Mouse (Mus musculus) hindbrain, embryonic 13.5 days (tissue): ENCODE data around the gene Ikzf4. TPM values are rescaled to one million over a fixed set of nuclear protein-coding genes. Genes with fewer than 3 reads are reported as not detected.

Experiments used
- ATAC-seq: fragments of 200-750 bp; cut with Nextera tagmentation; 2 replicates; pipeline ENCODE4 v1.8.0; 2017; ENCODE audit warnings: moderate TSS enrichment; ENCODE audit not compliant: low FRiP score
- H3K27ac ChIP-seq: fragments of 300-500 bp; sonication (generic); 2 replicates; pipeline ENCODE4 v1.5.1; 2015; ENCODE audit warnings: inconsistent platforms, mild to moderate bottlenecking, moderate library complexity
- H3K27me3 ChIP-seq: fragments of 300-500 bp; sonication (generic); 2 replicates; pipeline ENCODE4 v1.6.1; 2015; ENCODE audit warnings: mild to moderate bottlenecking, inconsistent platforms
- H3K36me3 ChIP-seq: fragments of 300-500 bp; sonication (generic); 2 replicates; pipeline ENCODE4 v1.6.1; 2015; ENCODE audit warnings: mild to moderate bottlenecking, inconsistent platforms
- H3K4me1 ChIP-seq: fragments of 300-500 bp; sonication (generic); replicated peaks from 2 replicates; pipeline ENCODE4 v1.6.1; 2015; ENCODE audit warnings: inconsistent platforms
- H3K4me2 ChIP-seq: fragments of 300-500 bp; sonication (generic); 2 replicates; pipeline ENCODE4 v1.6.1; 2015; ENCODE audit warnings: inconsistent platforms, mild to moderate bottlenecking, moderate library complexity
- H3K4me3 ChIP-seq: fragments of 300-500 bp; sonication (generic); 2 replicates; pipeline ENCODE4 v1.5.1; 2015; ENCODE audit warnings: mild to moderate bottlenecking, inconsistent platforms
- H3K9ac ChIP-seq: fragments of 300-500 bp; sonication (generic); 2 replicates; pipeline ENCODE4 v1.6.1; 2015; ENCODE audit warnings: mild to moderate bottlenecking, inconsistent platforms
- H3K9me3 ChIP-seq: fragments of 300-500 bp; sonication (generic); 2 replicates; pipeline ENCODE4 v1.6.1; 2016; ENCODE audit warnings: inconsistent platforms
- WGBS: fragments of 180-500 bp; shearing (Covaris S2); methylation state at CpG from one replicate; pipeline ENCODE4 v1.1.7; 2015; 5-methylcytosine and 5-hydroxymethylcytosine counted together
- polyA plus RNA-seq: library from polyadenylated mRNA; unstranded; fragments of >200 nt; fragmentation: Nextera tagmentation; extraction: Ambion mirVana; gene quantifications from 2 replicates; pipeline ENCODE4 v1.2.1, GENCODE M21; 2015

The Ikzf4 gene
- polyA plus RNA-seq, 1 experiment from 2014 or later, result 15.2 TPM

DNA sequence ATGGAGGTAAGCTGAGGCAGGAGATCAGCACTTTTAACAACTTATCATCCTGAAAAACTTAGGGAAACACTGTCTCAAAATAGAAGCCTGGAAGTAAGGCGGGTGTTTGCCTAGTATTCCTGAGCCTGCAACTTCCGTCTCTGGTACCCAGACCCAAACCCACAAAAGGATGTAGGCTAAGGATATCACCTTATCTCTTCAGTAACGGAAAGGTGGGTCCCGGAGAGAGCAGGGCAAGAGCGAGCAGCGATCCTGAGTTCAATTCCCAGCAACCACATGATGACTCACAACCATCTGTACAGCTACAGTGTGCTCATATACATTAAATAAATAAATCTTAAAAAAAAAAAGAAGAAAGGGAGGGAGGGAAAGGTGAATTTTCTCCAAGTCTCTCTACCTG lies 54.4 kb downstream of the Ikzf4 start:
- Histone ChIP-seq H3K4me2 (no peak overlapping the region), H3K4me3 (no peak overlapping the region), H3K27ac (no peak overlapping the region), H3K9me3 (no peaks in the 10 kb centered on the region), H3K9ac (no peak overlapping the region), H3K27me3 (peaks cover 49% of the 10 kb centered on the region), H3K4me1 (peaks cover 19% of the 10 kb centered on the region), H3K36me3 (no peaks in the 10 kb centered on the region)
- WGBS, result 91% methylated on average over 6 of the region's 6 CpGs
- no peak for ATAC-seq

DNA sequence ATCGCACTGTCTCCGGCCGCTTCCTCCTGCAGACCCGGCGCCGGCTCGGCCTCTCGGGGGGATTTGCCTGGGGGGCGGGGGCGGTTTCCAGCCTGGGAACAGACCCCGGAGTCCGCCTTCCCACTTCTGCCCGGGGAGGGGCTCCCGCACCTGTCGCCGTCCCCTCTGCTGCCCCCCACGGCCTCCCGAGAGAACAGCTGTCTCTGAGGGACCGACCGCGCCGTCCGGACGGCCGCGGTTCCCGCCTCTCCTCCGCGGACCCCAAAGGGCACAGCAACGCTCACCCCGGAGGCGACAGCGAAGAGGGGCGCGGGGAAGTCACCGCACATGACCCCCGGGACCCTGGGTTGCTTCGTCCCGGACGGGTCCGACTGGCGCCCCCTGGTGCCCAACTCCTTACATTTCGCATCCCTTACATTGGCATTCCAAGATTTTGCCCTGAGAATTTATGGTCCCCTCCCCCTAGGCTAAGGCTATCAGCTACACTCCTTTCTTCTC lies 55.5 kb downstream of the Ikzf4 start:
- Histone ChIP-seq H3K27me3 (peaks cover 60% of the 10 kb centered on the region), H3K27ac (no peak overlapping the region; the same call in 1 of the 2 replicates), H3K4me3 (peak overlapping the region; percentile 62), H3K4me1 (peaks cover 19% of the 10 kb centered on the region), H3K36me3 (no peaks in the 10 kb centered on the region), H3K4me2 (peak overlapping the region; percentile 95), H3K9me3 (no peaks in the 10 kb centered on the region), H3K9ac (peak overlapping the region; percentile 69)
- WGBS, result 0% methylated on average over 36 of the region's 43 CpGs
- ATAC-seq, result peak; percentile 38

DNA sequence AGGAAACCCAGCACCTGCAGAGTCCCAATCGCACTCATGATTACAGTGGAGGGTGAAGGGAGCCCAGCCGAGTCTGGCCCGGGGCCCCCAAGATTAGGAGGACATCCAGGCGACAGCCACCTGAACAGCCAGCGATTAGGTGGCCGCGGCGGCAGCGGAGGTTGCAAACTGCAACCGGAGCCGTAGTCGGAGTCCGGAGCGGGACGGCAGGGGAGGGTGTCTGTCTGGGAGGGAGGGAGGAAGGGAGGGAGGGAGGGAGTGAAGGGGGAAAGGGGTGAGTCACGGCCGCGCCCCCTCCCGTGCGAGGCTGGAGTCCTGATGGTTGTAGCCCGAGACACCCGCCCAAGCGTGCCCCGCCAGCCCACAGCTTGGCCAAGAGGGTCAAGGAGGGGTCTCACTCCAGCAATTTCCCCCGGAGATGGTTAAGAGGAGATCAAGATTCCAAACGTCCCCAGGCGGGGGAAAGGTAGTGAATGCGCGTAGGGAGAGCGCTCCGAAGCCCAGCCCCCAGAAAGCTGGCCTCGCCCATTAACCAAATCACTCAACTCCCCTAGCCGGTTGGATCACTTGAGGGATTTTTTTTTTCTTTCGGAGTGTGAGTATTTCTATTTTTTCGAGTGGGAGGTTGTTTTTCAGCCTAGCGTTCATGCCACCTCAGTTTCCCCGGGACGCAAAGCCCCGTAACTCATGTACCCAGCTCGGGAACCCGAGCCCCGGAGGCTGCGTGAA lies 56.2 kb downstream of the Ikzf4 start, which contains the start of gene Erbb3:
Erbb3 (minus strand) TSS at position 189 of the 729 bp plus-strand sequence.
- ATAC-seq, result peak; percentile 55
- Histone ChIP-seq H3K4me2 (peak within 1 kb of the TSS; percentile 95), H3K9me3 (no peaks in the 10 kb centered on the region), H3K4me3 (peak within 1 kb of the TSS; percentile 62), H3K27ac (peak within 1 kb of the TSS; percentile 18; the same call in 1 of the 2 replicates), H3K27me3 (peaks cover 67% of the 10 kb centered on the region), H3K36me3 (no peaks in the 10 kb centered on the region), H3K4me1 (peaks cover 19% of the 10 kb centered on the region), H3K9ac (peak within 1 kb of the TSS; percentile 69)
- WGBS, result 0% methylated on average over 43 of the region's 43 CpGs

DNA sequence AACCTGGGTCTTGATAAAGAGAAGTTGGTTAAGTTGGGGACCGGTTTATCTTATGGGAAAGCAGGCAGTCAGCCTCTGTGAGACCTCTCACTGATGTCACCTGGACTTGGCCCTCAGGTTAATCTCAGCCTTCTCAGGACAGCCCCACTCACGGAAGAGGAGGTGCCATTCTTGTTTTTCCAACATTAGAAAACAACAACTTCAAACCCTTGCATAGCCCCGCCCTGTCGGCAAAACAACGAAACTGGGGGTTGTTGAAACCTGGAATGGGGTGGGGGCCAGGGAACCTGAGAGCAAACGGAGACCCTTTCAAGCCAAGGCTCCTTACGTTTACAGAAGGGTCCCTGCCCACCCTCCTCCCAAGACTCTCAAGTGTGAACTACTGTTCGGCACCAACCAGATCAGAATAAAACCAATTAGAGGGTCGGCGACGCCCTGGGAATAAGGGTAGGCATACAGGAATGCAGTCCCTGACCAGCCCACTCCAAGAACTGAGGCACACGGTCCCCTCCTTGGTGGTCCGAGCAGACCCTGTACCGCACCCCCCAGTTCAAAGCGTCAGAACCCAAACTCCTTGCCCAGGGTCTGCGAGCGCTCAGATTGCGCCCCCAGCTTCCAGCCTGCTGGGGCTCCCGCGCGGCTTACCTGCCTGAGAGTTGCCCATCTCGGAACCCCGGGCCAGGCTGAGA lies 56.9 kb downstream of the Ikzf4 start:
- peak overlapping the region; percentile 95 for H3K4me2 ChIP-seq
- H3K4me1 ChIP-seq, result peaks cover 19% of the 10 kb centered on the region
- peaks cover 74% of the 10 kb centered on the region for H3K27me3 ChIP-seq
- no peaks in the 10 kb centered on the region for H3K9me3 ChIP-seq
- no peaks in the 10 kb centered on the region for H3K36me3 ChIP-seq
- peak overlapping the region; percentile 69 for H3K9ac ChIP-seq
- 4% methylated on average over 23 of the region's 23 CpGs for WGBS
- ATAC-seq, result peak; percentile 43
- H3K4me3 ChIP-seq, result peak overlapping the region; percentile 62
- H3K27ac ChIP-seq, result 0 out of 2 replicates have a peak overlapping the region, but pooled peaks have one; percentile 18

DNA sequence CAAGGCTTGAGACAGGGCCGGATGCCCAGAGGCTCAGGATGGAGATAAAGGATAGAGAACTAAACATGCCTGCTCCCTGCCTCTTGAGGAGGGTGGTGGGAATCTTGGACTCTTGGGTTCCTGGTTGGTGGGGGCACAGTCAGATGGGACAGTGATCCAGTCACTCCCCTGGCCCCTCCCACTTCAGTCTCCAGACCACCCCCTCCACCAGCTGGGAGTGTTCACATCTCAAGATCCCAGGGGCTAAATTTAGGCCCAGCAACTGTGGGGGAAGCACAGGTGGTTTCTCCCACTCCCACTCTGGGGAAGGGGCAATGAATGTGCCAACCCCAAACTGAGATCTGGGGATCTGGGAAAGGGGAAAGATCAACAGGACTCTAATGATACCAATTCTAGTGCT lies 57.7 kb downstream of the Ikzf4 start:
- 22% methylated on average over 1 of the region's 1 CpGs for WGBS
- Histone ChIP-seq H3K36me3 (no peaks in the 10 kb centered on the region), H3K27me3 (peaks cover 82% of the 10 kb centered on the region), H3K27ac (no peak overlapping the region), H3K4me1 (peaks cover 19% of the 10 kb centered on the region), H3K4me2 (no peak overlapping the region), H3K4me3 (peak overlapping the region; percentile 62; the same call in 1 of the 2 replicates), H3K9me3 (no peaks in the 10 kb centered on the region), H3K9ac (no peak overlapping the region)
- ATAC-seq, result no peak

DNA sequence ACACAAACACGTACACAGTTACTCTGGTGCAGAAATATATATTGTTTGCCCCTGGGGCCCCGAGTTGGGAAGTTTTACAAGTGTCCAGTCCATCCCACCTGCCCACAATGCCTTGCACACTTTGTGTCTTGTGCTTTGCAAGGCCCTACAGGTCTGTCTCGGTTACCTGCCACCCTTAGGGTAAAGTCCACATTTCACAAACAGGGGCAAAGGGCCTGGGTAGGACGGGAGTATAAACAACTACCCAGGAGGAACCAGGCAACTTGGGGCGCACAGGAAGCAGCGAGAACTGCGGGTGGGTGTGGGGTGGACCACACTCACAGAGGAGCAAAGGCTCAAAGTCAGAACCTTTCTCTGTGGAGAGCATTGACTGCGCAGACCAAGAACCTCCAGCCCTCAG lies 58.1 kb downstream of the Ikzf4 start:
- ATAC-seq, result no peak
- no peak overlapping the region for H3K9ac ChIP-seq
- H3K36me3 ChIP-seq, result no peaks in the 10 kb centered on the region
- H3K4me2 ChIP-seq, result no peak overlapping the region
- no peak overlapping the region for H3K27ac ChIP-seq
- 64% methylated on average over 8 of the region's 8 CpGs for WGBS
- H3K9me3 ChIP-seq, result no peaks in the 10 kb centered on the region
- peaks cover 84% of the 10 kb centered on the region for H3K27me3 ChIP-seq
- H3K4me3 ChIP-seq, result no peak overlapping the region
- peaks cover 19% of the 10 kb centered on the region for H3K4me1 ChIP-seq

DNA sequence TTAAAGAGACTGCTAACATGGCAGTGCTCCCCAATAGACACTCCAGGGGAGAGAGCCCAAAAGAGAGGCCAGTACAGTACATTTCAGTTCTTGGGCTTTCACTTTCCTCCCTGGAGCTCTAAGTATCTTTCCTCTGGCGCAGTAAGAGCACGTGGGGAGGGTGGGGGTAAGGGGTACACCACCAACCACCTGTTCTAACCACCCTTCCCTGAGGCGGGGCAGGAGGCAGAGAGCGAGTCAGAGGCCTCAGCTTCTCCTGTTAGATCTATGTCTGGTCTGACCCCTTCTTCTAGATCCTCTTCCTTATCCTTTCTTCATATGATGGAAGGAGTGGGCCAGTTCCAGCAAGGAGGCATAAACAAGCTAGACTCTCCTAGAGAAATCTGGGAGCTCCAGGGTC lies 58.7 kb downstream of the Ikzf4 start:
- Histone ChIP-seq H3K4me1 (peaks cover 19% of the 10 kb centered on the region), H3K36me3 (no peaks in the 10 kb centered on the region), H3K9me3 (no peaks in the 10 kb centered on the region), H3K4me3 (no peak overlapping the region), H3K9ac (peak overlapping the region; percentile 11; the same call in 1 of the 2 replicates), H3K27ac (no peak overlapping the region), H3K4me2 (peak overlapping the region; percentile 18; the same call in 1 of the 2 replicates), H3K27me3 (peaks cover 84% of the 10 kb centered on the region)
- ATAC-seq, result no peak
- 40% methylated on average over 4 of the region's 4 CpGs for WGBS

DNA sequence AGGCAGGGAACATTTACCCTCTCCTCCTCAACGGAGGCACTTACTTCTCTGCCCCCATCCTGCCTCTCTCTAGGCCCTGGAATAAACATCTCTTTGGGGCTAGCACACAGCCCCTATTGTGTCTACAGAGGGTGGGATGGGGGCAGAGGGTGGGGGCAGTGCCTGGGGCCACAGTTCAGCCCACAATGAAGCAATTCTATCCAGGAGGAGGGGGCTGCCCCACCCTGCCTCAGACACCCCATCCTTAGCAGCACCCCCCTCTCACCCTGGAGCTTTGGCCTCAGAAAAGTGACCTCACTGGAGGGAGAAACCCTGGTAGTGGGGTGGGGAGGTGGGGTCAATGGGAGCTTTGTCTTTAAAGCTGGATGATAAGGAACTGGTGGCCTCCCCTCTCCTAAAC lies 59.2 kb downstream of the Ikzf4 start:
- no peaks in the 10 kb centered on the region for H3K9me3 ChIP-seq
- no peak overlapping the region for H3K4me3 ChIP-seq
- 6% methylated on average over 1 of the region's 1 CpGs for WGBS
- no peak for ATAC-seq
- no peak overlapping the region for H3K27ac ChIP-seq
- no peak overlapping the region for H3K4me2 ChIP-seq
- H3K9ac ChIP-seq, result peak overlapping the region; percentile 11; the same call in 1 of the 2 replicates
- peaks cover 19% of the 10 kb centered on the region for H3K4me1 ChIP-seq
- no peaks in the 10 kb centered on the region for H3K36me3 ChIP-seq
- H3K27me3 ChIP-seq, result peaks cover 84% of the 10 kb centered on the region

DNA sequence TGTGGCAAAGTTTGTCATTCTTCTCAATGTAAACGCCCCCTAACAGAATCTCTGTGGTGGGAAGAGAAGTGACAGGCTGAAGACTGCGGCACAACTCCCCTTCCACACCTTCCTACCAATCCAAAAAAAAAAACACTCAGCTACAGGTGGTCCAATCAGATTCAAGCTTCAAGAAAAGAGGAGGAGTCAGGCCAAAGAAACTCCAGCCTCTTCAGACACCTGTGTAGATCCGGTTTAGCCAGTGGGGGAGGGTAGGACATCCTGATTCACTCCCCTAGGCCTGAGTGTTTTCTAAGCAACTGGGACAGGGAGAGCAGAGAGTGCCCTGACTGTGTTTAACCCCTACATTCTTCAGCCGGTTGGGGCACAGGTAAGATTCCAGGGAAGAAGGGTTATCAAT lies 61.4 kb downstream of the Ikzf4 start:
- H3K27me3 ChIP-seq, result peaks cover 65% of the 10 kb centered on the region
- H3K27ac ChIP-seq, result no peak overlapping the region
- no peak for ATAC-seq

DNA sequence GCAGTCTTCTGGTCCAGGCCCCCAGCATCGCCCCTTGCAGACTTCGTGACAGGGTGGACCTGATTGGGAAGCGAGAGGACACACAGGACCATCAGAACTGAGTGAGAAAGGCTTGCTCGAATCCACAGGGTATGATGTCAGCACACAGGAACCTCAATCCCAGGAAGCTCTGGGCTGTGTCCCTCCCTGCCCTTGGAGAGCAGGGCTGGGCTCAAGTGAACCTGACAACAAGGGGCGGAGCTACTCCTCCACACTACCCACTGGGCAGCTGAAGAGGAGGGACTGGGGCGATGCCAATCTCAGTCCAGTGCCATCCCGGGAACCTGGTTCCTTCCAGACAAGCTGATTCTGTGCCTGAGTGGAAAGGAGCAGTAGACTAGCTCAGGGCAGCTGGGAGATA lies 62.1 kb downstream of the Ikzf4 start:
- Histone ChIP-seq H3K27me3 (peaks cover 58% of the 10 kb centered on the region), H3K4me3 (no peak overlapping the region), H3K4me1 (no peaks in the 10 kb centered on the region), H3K36me3 (no peaks in the 10 kb centered on the region), H3K4me2 (no peak overlapping the region), H3K9ac (no peak overlapping the region), H3K9me3 (no peaks in the 10 kb centered on the region), H3K27ac (no peak overlapping the region)
- 25% methylated on average over 7 of the region's 7 CpGs for WGBS
- ATAC-seq, result no peak

More for the DNA sequence above, 61.4 kb downstream of the Ikzf4 start:
- peaks cover 5% of the 10 kb centered on the region for H3K4me1 ChIP-seq
- no peaks in the 10 kb centered on the region for H3K9me3 ChIP-seq
- no peak overlapping the region for H3K9ac ChIP-seq
- H3K4me2 ChIP-seq, result no peak overlapping the region
- 5% methylated on average over 4 of the region's 4 CpGs for WGBS
- no peaks in the 10 kb centered on the region for H3K36me3 ChIP-seq
- no peak overlapping the region for H3K4me3 ChIP-seq
